Mouse (Mus musculus) spleen, embryonic (tissue): Measurements from ENCODE around the gene Cnnm4.

Experiments
- CTCF ChIA-PET: fragments of 350-600 bp; sonication (Branson Sonifier 250); formaldehyde crosslinking; loops from one replicate; lab custom pipeline; 2022; lab: Charles Lee

Cnnm4 gene

GRCm38 (mm10) chr1:36472106-36472440 lies 653 bp downstream of the Cnnm4 start:
- CTCF ChIA-PET: no interaction called here

GRCm38 (mm10) chr1:36473211-36473780 lies 1.9 kb downstream of the Cnnm4 start:
- CTCF ChIA-PET: interaction anchor here (0.6 kb wide), 1 partner anchor 69 kb away, joined by 3 read pairs; no protein-coding TSS in a partner anchor

GRCm38 (mm10) chr1:36474646-36475045 lies 3.2 kb downstream of the Cnnm4 start:
- CTCF ChIA-PET: no interaction called here

- CTCF ChIA-PET: interaction anchor here (0.5 kb wide), 1 partner anchor 896 kb away, joined by 3 read pairs; no protein-coding TSS in a partner anchor
Observed at GRCm38 (mm10) chr1:36475480-36476110, 4.2 kb downstream of the Cnnm4 start.

GRCm38 (mm10) chr1:36476426-36476825 lies 5.0 kb downstream of the Cnnm4 start:
- CTCF ChIA-PET: no interaction called here

GRCm38 (mm10) chr1:36478343-36478795 lies 6.9 kb downstream of the Cnnm4 start:
- CTCF ChIA-PET: interaction anchor here (1.3 kb wide), 1 partner anchor 23 kb away, joined by 4 read pairs; no protein-coding TSS in a partner anchor

- CTCF ChIA-PET: interaction anchor here (0.7 kb wide), 1 partner anchor 1975 kb away, joined by 3 read pairs; no protein-coding TSS in a partner anchor
Observed at GRCm38 (mm10) chr1:36479903-36480899, 8.8 kb downstream of the Cnnm4 start.

- CTCF ChIA-PET: no interaction called here
Observed at GRCm38 (mm10) chr1:36483825-36484224, 12.4 kb downstream of the Cnnm4 start.

GRCm38 (mm10) chr1:36485080-36485479 lies 13.7 kb downstream of the Cnnm4 start:
- CTCF ChIA-PET: interaction anchor here (0.6 kb wide), 1 partner anchor 21 kb away, joined by 4 read pairs; no protein-coding TSS in a partner anchor

- CTCF ChIA-PET: no interaction called here
Observed at GRCm38 (mm10) chr1:36487111-36487510, 15.7 kb downstream of the Cnnm4 start.

- CTCF ChIA-PET: no interaction called here
Observed at GRCm38 (mm10) chr1:36489661-36490060, 18.2 kb downstream of the Cnnm4 start.

GRCm38 (mm10) chr1:36492416-36493139 lies 21.2 kb downstream of the Cnnm4 start:
- CTCF ChIA-PET: no interaction called here

- CTCF ChIA-PET: no interaction called here
Observed at GRCm38 (mm10) chr1:36493299-36493698, 21.9 kb downstream of the Cnnm4 start.

- CTCF ChIA-PET: no interaction called here
Observed at GRCm38 (mm10) chr1:36496719-36497118, 25.3 kb downstream of the Cnnm4 start.

GRCm38 (mm10) chr1:36497312-36497711 lies 25.9 kb downstream of the Cnnm4 start:
- CTCF ChIA-PET: no interaction called here

GRCm38 (mm10) chr1:36501261-36501660 lies 29.8 kb downstream of the Cnnm4 start:
- CTCF ChIA-PET: interaction anchor here (1.7 to 2.1 kb wide), 2 partner anchors 23 to 177 kb away, joined by 4 to 8 read pairs; no protein-coding TSS in a partner anchor

GRCm38 (mm10) chr1:36508238-36508637 lies 36.8 kb downstream of the Cnnm4 start:
- CTCF ChIA-PET: no interaction called here

- CTCF ChIA-PET: interaction anchor here (0.6 kb wide), 1 partner anchor 234 kb away, joined by 4 read pairs; no protein-coding TSS in a partner anchor
Observed at GRCm38 (mm10) chr1:36511289-36512021, 40.0 kb downstream of the Cnnm4 start, which contains the start of gene Cnnm3. TSS of gene Cnnm3 (plus strand) at chr1:36511867.

- CTCF ChIA-PET: no interaction called here
Observed at GRCm38 (mm10) chr1:36512089-36512965, 40.9 kb downstream of the Cnnm4 start.
